Mouse (Mus musculus) forebrain, postnatal 0 days (tissue): ENCODE measurements around the gene Tbx1. TPM values are rescaled to one million over a fixed set of nuclear protein-coding genes. Genes with fewer than 3 reads are reported as not detected.

Source experiments
- ATAC-seq: fragments of 200-750 bp; cut with Nextera tagmentation; 2 replicates; pipeline ENCODE4 v1.8.0; 2017; ENCODE audit warnings: mild to moderate bottlenecking, moderate library complexity
- DNase-seq: peaks from one replicate; pipeline ENCODE4 v3.0.0-alpha.2; 2015
- H3K27ac ChIP-seq: fragments of 300-500 bp; sonication (generic); 2 replicates; pipeline ENCODE4 v1.5.1; 2014; ENCODE audit warnings: low read depth, mild to moderate bottlenecking, antibody characterized with exemption, low read length, moderate library complexity, mixed read lengths
- H3K27me3 ChIP-seq: fragments of 300-500 bp; sonication (generic); 2 replicates; pipeline ENCODE4 v1.6.1; 2014; ENCODE audit warnings: mild to moderate bottlenecking, low read length, mixed read lengths; ENCODE audit not compliant: insufficient read depth
- H3K36me3 ChIP-seq: fragments of 300-500 bp; sonication (generic); 2 replicates; pipeline ENCODE4 v1.6.1; 2014; ENCODE audit warnings: mild to moderate bottlenecking, moderate library complexity; ENCODE audit not compliant: insufficient read depth
- H3K4me1 ChIP-seq: fragments of 300-500 bp; sonication (generic); 2 replicates; pipeline ENCODE4 v1.6.1; 2014; ENCODE audit warnings: antibody characterized with exemption; ENCODE audit not compliant: insufficient read depth
- H3K4me2 ChIP-seq: fragments of 300-500 bp; sonication (generic); 2 replicates; pipeline ENCODE4 v1.6.1; 2014; ENCODE audit warnings: low read depth, mild to moderate bottlenecking, moderate library complexity
- H3K4me3 ChIP-seq: fragments of 300-500 bp; sonication (generic); 2 replicates; pipeline ENCODE4 v1.5.1; 2014; ENCODE audit warnings: low read depth, low read length, mixed read lengths
- H3K9ac ChIP-seq: fragments of 300-500 bp; sonication (generic); 2 replicates; pipeline ENCODE4 v1.6.1; 2014; ENCODE audit warnings: mild to moderate bottlenecking
- H3K9me3 ChIP-seq: fragments of 300-500 bp; sonication (generic); 2 replicates; pipeline ENCODE4 v1.6.1; 2016; ENCODE audit warnings: low read length
- CTCF ChIP-seq: sonication (generic); IDR thresholded peaks from 2 replicates; pipeline ENCODE4 v1.5.1; 2016; ENCODE audit warnings: antibody characterized with exemption, control low read depth, low read depth
- WGBS: fragments of 180-500 bp; shearing (Covaris S2); extraction: QIAGEN DNeasy Blood & Tissue Kit; methylation state at CpG from one replicate; pipeline ENCODE4 v1.1.7; 2014; 5-methylcytosine and 5-hydroxymethylcytosine counted together
- polyA plus RNA-seq: library from polyadenylated mRNA; unstranded; fragments of >200 nt; fragmentation: Nextera tagmentation; extraction: Ambion mirVana; gene quantifications from 2 replicates; pipeline ENCODE4 v1.2.1, GENCODE M21; 2015
- total RNA-seq: library from RNA; depleted of rRNA; stranded (reverse); fragments of >200 nt; gene quantifications from 2 replicates; pipeline ENCODE4 v1.2.3, GENCODE M21; 2014

Tbx1 gene
- total and polyA plus RNA-seq, 2 experiments from 2014 or later = 0.71 to 0.90 TPM

GRCm38 (mm10) chr16:18632059-18632458, 41.6 kb upstream of the Tbx1 start:
- ATAC-seq (no peak), DNase-seq (peak; percentile 52)
- Histone ChIP-seq H3K4me2 (no peak overlapping the region), H3K9me3 (no peaks in the 10 kb centered on the region), H3K27ac (no peak overlapping the region), H3K27me3 (no peaks in the 10 kb centered on the region), H3K4me3 (no peak overlapping the region), H3K9ac (no peak overlapping the region), H3K36me3 (no peaks in the 10 kb centered on the region), H3K4me1 (peaks cover 13% of the 10 kb centered on the region)
- TF ChIP-seq CTCF = peak; percentile 65
- 41% methylated on average over 3 of the region's 3 CpGs for WGBS

- H3K27ac ChIP-seq = no peak overlapping the region
- DNase-seq = no peak
- H3K9ac ChIP-seq = no peak overlapping the region
- H3K4me1 ChIP-seq = peaks cover 14% of the 10 kb centered on the region
- no peak for ATAC-seq
- H3K4me3 ChIP-seq = no peak overlapping the region
- no peaks in the 10 kb centered on the region for H3K36me3 ChIP-seq
- no peak overlapping the region for H3K4me2 ChIP-seq
- H3K9me3 ChIP-seq = no peaks in the 10 kb centered on the region
- no peak for TF ChIP-seq CTCF
- H3K27me3 ChIP-seq = no peaks in the 10 kb centered on the region
- WGBS = 65% methylated on average over 7 of the region's 7 CpGs
These were observed 40.7 kb upstream of the Tbx1 start for GRCm38 (mm10) chr16:18631141-18631540.

DNA sequence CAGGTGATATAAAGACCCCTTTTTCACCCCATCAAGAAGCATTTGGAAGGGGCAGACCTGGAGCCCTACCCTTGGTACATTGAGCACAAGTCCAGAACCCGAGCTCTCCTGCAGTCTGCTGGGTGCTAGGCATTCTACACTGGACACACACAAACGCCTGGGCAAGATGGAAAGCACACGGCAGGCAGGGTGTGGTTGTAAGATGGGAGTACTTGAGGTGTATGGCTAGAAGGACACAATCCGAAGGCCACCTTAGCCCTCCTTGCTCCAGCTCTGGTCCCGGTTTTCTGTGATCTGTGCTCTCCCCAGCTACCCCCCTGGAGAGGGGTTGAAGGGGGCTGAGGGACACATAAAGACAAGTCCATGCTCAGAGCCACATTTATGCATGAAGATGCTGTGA, 39.8 kb upstream of the Tbx1 start:
- Histone ChIP-seq H3K9ac (peak overlapping the region; percentile 98), H3K9me3 (no peaks in the 10 kb centered on the region), H3K4me3 (peak overlapping the region; percentile 88), H3K36me3 (peaks cover 1% of the 10 kb centered on the region; the same call in 1 of the 2 replicates), H3K4me2 (peak overlapping the region; percentile 70), H3K27me3 (no peaks in the 10 kb centered on the region), H3K4me1 (peaks cover 19% of the 10 kb centered on the region), H3K27ac (peak overlapping the region; percentile 46; the same call in 1 of the 2 replicates)
- WGBS = 58% methylated on average over 5 of the region's 5 CpGs
- ATAC-seq (no peak; the same call in 1 of the 2 replicates), DNase-seq (no peak)
- TF ChIP-seq CTCF = no peak

GRCm38 (mm10) chr16:18629390-18630231, 39.1 kb upstream of the Tbx1 start, which contains the start of gene Sept5:
Gene Sept5 (minus strand): TSS chr16:18629954.
- Histone ChIP-seq H3K9ac (peak within 1 kb of the TSS; percentile 98), H3K4me1 (peaks cover 19% of the 10 kb centered on the region), H3K27me3 (no peaks in the 10 kb centered on the region), H3K4me3 (peak within 1 kb of the TSS; percentile 88), H3K4me2 (peak within 1 kb of the TSS; percentile 70), H3K36me3 (peaks cover 8% of the 10 kb centered on the region), H3K27ac (peak within 1 kb of the TSS; percentile 87), H3K9me3 (no peaks in the 10 kb centered on the region)
- DNase-seq = peak; percentile 79
- no peak for TF ChIP-seq CTCF
- ATAC-seq = peak; percentile 56
- WGBS = under 1% methylated on average over 58 of the region's 93 CpGs

GRCm38 (mm10) chr16:18628948-18629340, 38.5 kb upstream of the Tbx1 start:
- 21% methylated on average over 2 of the region's 2 CpGs for WGBS
- Histone ChIP-seq H3K4me3 (peak overlapping the region; percentile 88), H3K4me1 (peaks cover 19% of the 10 kb centered on the region), H3K9ac (peak overlapping the region; percentile 98), H3K27me3 (no peaks in the 10 kb centered on the region), H3K27ac (peak overlapping the region; percentile 87), H3K9me3 (no peaks in the 10 kb centered on the region), H3K4me2 (peak overlapping the region; percentile 70), H3K36me3 (peaks cover 15% of the 10 kb centered on the region)
- ATAC-seq (no peak), DNase-seq (peak; percentile 50)
- TF ChIP-seq CTCF = no peak

- peaks cover 20% of the 10 kb centered on the region for H3K36me3 ChIP-seq
- no peak for TF ChIP-seq CTCF
- peak overlapping the region; percentile 88 for H3K4me3 ChIP-seq
- peaks cover 3% of the 10 kb centered on the region; the same call in 1 of the 2 replicates for H3K27me3 ChIP-seq
- peak overlapping the region; percentile 98 for H3K9ac ChIP-seq
- H3K4me2 ChIP-seq = peak overlapping the region; percentile 70
- H3K27ac ChIP-seq = peak overlapping the region; percentile 87
- H3K9me3 ChIP-seq = no peaks in the 10 kb centered on the region
- WGBS = 47% methylated on average over 7 of the region's 7 CpGs
- peaks cover 19% of the 10 kb centered on the region for H3K4me1 ChIP-seq
- ATAC-seq (no peak), DNase-seq (peak; percentile 9)
These were observed 37.9 kb upstream of the Tbx1 start for GRCm38 (mm10) chr16:18628206-18628947.
